Mouse (Mus musculus) liver, embryonic 11.5 days (tissue): ENCODE measurements around the gene Rundc3b. TPM values are rescaled to one million over a fixed set of nuclear protein-coding genes. Genes with fewer than 3 reads are reported as not detected.
A peak's percentile ranks its signal among the peaks of the same experiment; 100 is the strongest.

Experiments used
- ATAC-seq: fragments of 200-750 bp; cut with Nextera tagmentation; replicated peaks from 2 replicates; pipeline ENCODE4 v1.8.0; 2017; ENCODE audit warnings: moderate number of reproducible peaks, mild to moderate bottlenecking, moderate TSS enrichment, moderate library complexity; ENCODE audit not compliant: low FRiP score
- DNase-seq: peaks from one replicate; pipeline ENCODE4 v3.0.0-alpha.2; 2017; ENCODE audit warnings: low spot score
- H3K27ac ChIP-seq: fragments of 300-500 bp; sonication (generic); 2 replicates; pipeline ENCODE4 v1.5.1; 2014; ENCODE audit warnings: mild to moderate bottlenecking, low read depth, low read length, control low read depth
- H3K27me3 ChIP-seq: fragments of 300-500 bp; sonication (generic); replicated peaks from 2 replicates; pipeline ENCODE4 v1.6.1; 2014; ENCODE audit warnings: low read length, mixed read lengths; ENCODE audit not compliant: control insufficient read depth, insufficient read depth
- H3K36me3 ChIP-seq: fragments of 300-500 bp; sonication (generic); 2 replicates; pipeline ENCODE4 v1.6.1; 2014; ENCODE audit warnings: mild to moderate bottlenecking, low read length, moderate library complexity, mixed read lengths; ENCODE audit not compliant: control insufficient read depth, insufficient read depth
- H3K4me1 ChIP-seq: fragments of 300-500 bp; sonication (generic); replicated peaks from 2 replicates; pipeline ENCODE4 v1.6.1; 2014; ENCODE audit warnings: low read length, mixed read lengths; ENCODE audit not compliant: control insufficient read depth, insufficient read depth
- H3K4me2 ChIP-seq: fragments of 300-500 bp; sonication (generic); 2 replicates; pipeline ENCODE4 v1.6.1; 2014; ENCODE audit warnings: mild to moderate bottlenecking, control low read depth, moderate library complexity
- H3K4me3 ChIP-seq: fragments of 300-500 bp; sonication (generic); 2 replicates; pipeline ENCODE4 v1.5.1; 2014; ENCODE audit warnings: low read depth, low read length, control low read depth
- H3K9ac ChIP-seq: fragments of 300-500 bp; sonication (generic); 2 replicates; pipeline ENCODE4 v1.6.1; 2014; ENCODE audit warnings: low read depth, low read length, control low read depth
- H3K9me3 ChIP-seq: fragments of 300-500 bp; sonication (generic); 2 replicates; pipeline ENCODE4 v1.6.1; 2016; ENCODE audit warnings: low read length, inconsistent platforms, mixed read lengths; ENCODE audit not compliant: control insufficient read depth
- WGBS: fragments of 180-500 bp; shearing (Covaris S2); extraction: QIAGEN DNeasy Blood & Tissue Kit; methylation state at CpG from one replicate; pipeline ENCODE4 v1.1.7; 2014; 5-methylcytosine and 5-hydroxymethylcytosine counted together
- polyA plus RNA-seq: library from polyadenylated mRNA; unstranded; fragments of >200 nt; fragmentation: Nextera tagmentation; extraction: Ambion mirVana; gene quantifications from 2 replicates; pipeline ENCODE4 v1.2.1, GENCODE M21; 2014

Gene Rundc3b
- polyA plus RNA-seq, 1 experiment from 2014 or later, result 0.67 TPM

DNA sequence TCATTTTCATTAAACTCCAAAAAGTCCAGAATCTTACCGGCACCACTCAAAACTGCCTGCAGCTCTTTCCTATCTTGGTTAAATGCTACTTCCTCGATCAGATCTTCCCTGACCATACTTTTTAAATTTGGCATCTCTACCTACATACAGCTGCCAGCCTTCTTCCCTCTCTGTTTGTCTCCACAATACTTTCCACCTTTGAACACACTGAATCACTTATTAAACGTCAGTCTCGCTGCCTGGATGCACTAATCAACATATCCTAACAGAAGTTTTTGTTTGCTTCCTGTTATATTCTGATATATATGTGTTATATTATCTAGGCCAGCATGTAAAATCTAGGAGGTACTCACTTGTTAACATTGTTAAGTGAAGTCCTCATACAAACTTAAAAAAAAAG, 25.5 kb upstream of the Rundc3b start:
- H3K9ac ChIP-seq, result no peak overlapping the region
- DNase-seq (no peak), ATAC-seq (no peak)
- no peaks in the 10 kb centered on the region for H3K9me3 ChIP-seq
- no peak overlapping the region for H3K4me3 ChIP-seq
- H3K27ac ChIP-seq, result no peak overlapping the region
- H3K36me3 ChIP-seq, result no peaks in the 10 kb centered on the region
- no peaks in the 10 kb centered on the region for H3K4me1 ChIP-seq
- no peak overlapping the region for H3K4me2 ChIP-seq
- WGBS, result 75% methylated on average over 4 of the region's 4 CpGs
- H3K27me3 ChIP-seq, result no peaks in the 10 kb centered on the region

DNA sequence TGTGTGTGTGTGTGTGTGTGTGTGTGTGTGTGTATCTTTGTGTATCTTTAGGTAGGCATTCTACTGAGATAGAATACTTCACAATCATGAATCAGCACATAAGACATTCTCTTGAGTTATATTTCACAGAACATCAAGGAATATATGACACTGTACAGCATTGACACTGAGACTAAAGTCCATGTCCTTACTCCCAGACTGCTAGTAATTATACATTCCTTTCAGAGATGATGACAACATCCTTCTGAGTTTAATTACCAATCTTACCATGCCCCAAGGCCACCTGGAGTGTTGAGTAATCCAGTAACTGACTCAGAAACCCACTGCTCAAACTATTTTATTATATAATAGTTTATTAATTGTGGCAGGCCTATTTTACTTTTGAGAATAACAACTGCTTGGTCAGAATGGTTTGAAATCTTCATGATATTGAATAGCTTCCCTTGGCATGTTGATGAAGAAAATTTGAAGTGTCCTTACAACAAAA, 11.8 kb upstream of the Rundc3b start:
- no peaks in the 10 kb centered on the region for H3K4me1 ChIP-seq
- no peak for ATAC-seq
- no peak overlapping the region for H3K4me2 ChIP-seq
- H3K9ac ChIP-seq, result no peak overlapping the region
- no peak for DNase-seq
- H3K36me3 ChIP-seq, result no peaks in the 10 kb centered on the region
- no peak overlapping the region for H3K4me3 ChIP-seq
- no peaks in the 10 kb centered on the region for H3K9me3 ChIP-seq
- H3K27me3 ChIP-seq, result no peaks in the 10 kb centered on the region
- H3K27ac ChIP-seq, result no peak overlapping the region

DNA sequence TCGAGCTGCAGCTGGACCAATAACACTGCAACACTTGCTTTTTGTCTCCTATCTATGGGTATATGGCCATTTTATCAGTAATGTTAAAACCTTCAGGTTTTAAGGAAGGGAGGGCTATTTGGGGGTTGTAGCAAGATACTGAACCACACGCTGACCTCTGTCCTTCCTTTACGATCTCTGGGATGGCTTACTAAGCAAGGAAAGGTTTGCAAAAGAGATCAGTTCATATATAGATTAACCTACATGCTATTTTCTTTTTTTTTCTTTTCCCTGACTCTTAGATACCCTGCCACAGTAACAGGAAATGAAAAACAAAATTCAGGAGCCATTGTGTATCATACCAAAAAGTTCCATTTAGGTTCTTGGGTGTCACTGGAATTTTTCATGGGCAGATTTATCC, 10.1 kb upstream of the Rundc3b start:
- Histone ChIP-seq H3K36me3 (no peaks in the 10 kb centered on the region), H3K27ac (no peak overlapping the region), H3K27me3 (no peaks in the 10 kb centered on the region), H3K9ac (no peak overlapping the region), H3K4me2 (no peak overlapping the region), H3K4me3 (no peak overlapping the region), H3K4me1 (no peaks in the 10 kb centered on the region), H3K9me3 (no peaks in the 10 kb centered on the region)
- ATAC-seq (no peak), DNase-seq (no peak)
- WGBS, result 72% methylated on average over 3 of the region's 3 CpGs

DNA sequence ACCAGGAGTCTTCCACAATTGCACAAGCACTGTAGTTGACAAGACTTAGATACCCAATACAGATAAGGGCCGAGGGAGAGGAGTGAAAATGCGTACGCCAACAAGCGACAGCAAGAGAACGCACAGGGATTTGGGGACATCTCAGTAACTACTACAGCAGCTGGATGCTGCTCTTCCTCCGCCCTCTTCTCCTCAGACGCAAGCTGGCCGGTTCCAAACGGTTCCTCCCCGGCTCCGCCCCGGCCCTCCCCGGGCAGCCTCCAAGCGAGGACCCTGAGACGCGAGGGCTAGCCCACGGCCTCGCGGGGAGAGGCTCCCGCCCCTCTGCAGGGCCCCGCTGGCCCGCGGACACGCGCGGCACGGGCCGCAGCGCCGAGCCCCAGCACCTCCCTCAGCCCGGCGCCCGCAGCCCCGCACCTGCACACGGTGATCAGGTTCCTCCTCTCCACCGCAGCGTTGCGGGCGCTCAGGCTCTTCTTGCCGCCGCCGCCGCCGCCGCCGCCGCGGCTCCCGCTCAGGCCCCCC, 619 bp downstream of the Rundc3b start:
- DNase-seq (peak; percentile 56), ATAC-seq (peak; percentile 62)
- Histone ChIP-seq H3K36me3 (no peaks in the 10 kb centered on the region), H3K9me3 (no peaks in the 10 kb centered on the region), H3K4me3 (peak overlapping the region; percentile 71), H3K9ac (peak overlapping the region; percentile 55; the same call in 1 of the 2 replicates), H3K27ac (no peak overlapping the region), H3K27me3 (peaks cover 13% of the 10 kb centered on the region), H3K4me2 (peak overlapping the region; percentile 98), H3K4me1 (no peaks in the 10 kb centered on the region)
- under 1% methylated on average over 41 of the region's 49 CpGs for WGBS

DNA sequence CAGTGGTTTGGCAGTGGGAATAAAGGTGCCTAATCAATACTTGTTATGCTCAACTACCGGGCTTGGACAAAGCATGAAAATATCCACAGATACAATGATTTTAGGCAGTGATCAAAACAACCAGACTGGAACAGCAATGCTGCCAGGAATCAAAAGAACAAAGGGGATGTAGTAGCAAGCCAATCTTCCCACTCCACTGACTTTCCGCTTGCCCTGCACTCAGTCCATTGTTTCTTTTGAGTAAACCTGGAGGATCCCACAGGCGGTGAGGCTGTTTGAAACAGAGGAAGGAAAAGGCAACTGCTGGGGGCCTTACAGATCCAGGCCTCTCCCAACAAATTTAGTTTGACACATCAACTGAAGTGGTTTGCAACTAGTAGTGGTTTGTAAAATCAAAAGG, 51.6 kb downstream of the Rundc3b start:
- Histone ChIP-seq H3K4me3 (no peak overlapping the region), H3K27me3 (no peaks in the 10 kb centered on the region), H3K36me3 (no peaks in the 10 kb centered on the region), H3K9ac (no peak overlapping the region), H3K4me2 (no peak overlapping the region), H3K4me1 (no peaks in the 10 kb centered on the region), H3K27ac (no peak overlapping the region), H3K9me3 (no peaks in the 10 kb centered on the region)
- 67% methylated on average over 3 of the region's 3 CpGs for WGBS
- ATAC-seq (no peak), DNase-seq (no peak)

DNA sequence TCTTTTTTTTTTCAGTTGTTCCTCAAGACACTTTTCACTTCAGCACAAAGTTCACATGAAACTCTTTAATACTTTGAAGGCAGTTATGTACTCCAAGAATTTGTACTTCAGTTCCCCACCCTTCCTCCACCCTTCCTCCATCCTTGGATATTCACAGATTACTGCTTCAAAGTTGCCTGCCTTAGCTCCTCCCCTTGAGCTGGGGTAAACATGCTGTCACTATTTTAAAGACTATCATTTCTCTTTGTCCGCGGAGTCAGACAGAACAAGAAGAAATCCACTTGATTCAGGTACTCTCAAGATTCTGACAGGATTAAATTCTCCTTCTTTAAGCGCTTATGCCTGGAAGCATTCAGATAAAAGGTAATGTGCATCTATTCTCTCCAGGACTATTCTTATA, 55.9 kb downstream of the Rundc3b start:
- no peaks in the 10 kb centered on the region for H3K36me3 ChIP-seq
- H3K4me3 ChIP-seq, result no peak overlapping the region
- H3K27me3 ChIP-seq, result no peaks in the 10 kb centered on the region
- ATAC-seq (no peak), DNase-seq (no peak)
- no peaks in the 10 kb centered on the region for H3K4me1 ChIP-seq
- no peak overlapping the region for H3K9ac ChIP-seq
- H3K9me3 ChIP-seq, result no peaks in the 10 kb centered on the region
- WGBS, result 55% methylated on average over 3 of the region's 3 CpGs
- no peak overlapping the region for H3K27ac ChIP-seq
- H3K4me2 ChIP-seq, result no peak overlapping the region

DNA sequence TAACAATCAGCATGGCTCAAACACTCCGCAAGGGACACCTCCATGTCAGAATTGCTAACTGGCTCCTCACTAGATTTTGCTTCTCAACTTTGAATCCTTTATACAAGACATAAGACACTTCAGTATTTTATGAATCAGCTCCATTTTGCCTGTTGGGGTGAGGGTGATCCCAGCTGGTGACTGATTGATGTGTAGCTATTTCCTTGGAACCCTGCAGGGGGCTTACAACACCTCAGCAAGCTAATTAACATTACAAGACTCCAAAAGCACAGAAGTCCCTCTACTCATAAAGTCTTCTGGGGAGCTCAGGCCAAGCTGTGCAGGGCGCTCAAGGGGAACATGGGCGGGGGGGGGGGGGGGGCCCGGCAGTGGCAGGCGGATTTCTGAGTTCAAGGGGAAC, 78.2 kb downstream of the Rundc3b start:
- Histone ChIP-seq H3K4me1 (no peaks in the 10 kb centered on the region), H3K4me3 (no peak overlapping the region), H3K9ac (no peak overlapping the region), H3K36me3 (no peaks in the 10 kb centered on the region), H3K9me3 (no peaks in the 10 kb centered on the region), H3K4me2 (no peak overlapping the region), H3K27ac (no peak overlapping the region), H3K27me3 (no peaks in the 10 kb centered on the region)
- 56% methylated on average over 2 of the region's 5 CpGs for WGBS
- DNase-seq (no peak), ATAC-seq (no peak)

DNA sequence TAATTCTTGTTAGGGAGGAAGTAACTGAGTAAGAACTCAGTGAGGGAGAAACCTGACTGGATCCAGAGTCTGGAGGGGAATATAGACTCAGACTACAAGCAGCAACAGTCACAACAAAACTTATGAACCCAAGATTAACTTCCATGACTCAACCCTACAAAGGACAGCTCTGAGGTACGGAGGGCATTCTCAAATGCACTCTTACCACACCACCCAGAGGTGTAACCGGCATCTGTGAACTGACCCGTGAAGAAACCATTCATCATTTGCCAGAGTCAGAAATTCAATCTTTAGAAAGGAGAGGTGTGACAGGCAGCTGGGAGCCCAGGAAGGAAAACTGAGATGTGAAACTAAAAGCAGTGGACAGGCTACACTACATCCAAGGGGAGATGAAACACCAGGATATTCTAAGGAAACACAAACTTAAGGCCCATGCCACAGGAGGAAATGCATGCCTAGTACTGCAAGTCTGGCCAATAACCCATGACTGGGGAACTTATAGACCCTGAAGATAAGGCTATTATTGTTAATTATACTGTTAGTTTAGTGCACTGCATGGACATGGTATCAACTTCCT, 80.0 kb downstream of the Rundc3b start:
- Histone ChIP-seq H3K9me3 (no peaks in the 10 kb centered on the region), H3K36me3 (no peaks in the 10 kb centered on the region), H3K9ac (no peak overlapping the region), H3K4me3 (no peak overlapping the region), H3K27ac (no peak overlapping the region), H3K4me2 (no peak overlapping the region), H3K4me1 (no peaks in the 10 kb centered on the region), H3K27me3 (no peaks in the 10 kb centered on the region)
- DNase-seq (no peak), ATAC-seq (no peak)
- 79% methylated on average over 3 of the region's 3 CpGs for WGBS
